Mouse (Mus musculus) heart, embryonic 14.5 days (tissue): ENCODE results near the gene Styx. TPM values are rescaled to one million over a fixed set of nuclear protein-coding genes. Genes with fewer than 3 reads are reported as not detected.
A peak's percentile ranks its signal among the peaks of the same experiment; 100 is the strongest.
"Not testable (repeated sequence)": the region's sequence is repeated elsewhere in the genome, so short reads cannot be mapped to it uniquely, and the experiment has no call there.

Source experiments
- ATAC-seq: fragments of 200-750 bp; cut with Nextera tagmentation; 2 replicates; pipeline ENCODE4 v1.8.0; 2017; ENCODE audit warnings: low read depth, moderate TSS enrichment; ENCODE audit not compliant: insufficient number of reproducible peaks, insufficient read depth, low FRiP score
- H3K27ac ChIP-seq, 2 experiments: fragments of 200-500 bp in 1 of 2; fragments of 300-500 bp in 1 of 2; sonication (generic) in 1 of 2; replicated peaks in 1 of 2; 2 replicates each; pipeline ENCODE4 v1.5.1; 2012 to 2014; ENCODE audit warnings: low read depth in 2 of 2, low read length in 2 of 2, control low read depth in 1 of 2, mild to moderate bottlenecking in 1 of 2, mixed read lengths in 1 of 2; ENCODE audit not compliant: control insufficient read depth in 1 of 2, insufficient read depth in 1 of 2
- H3K27me3 ChIP-seq: fragments of 300-500 bp; sonication (generic); 2 replicates; pipeline ENCODE4 v1.6.1; 2014; ENCODE audit warnings: mild to moderate bottlenecking, low read length, control low read depth; ENCODE audit not compliant: control insufficient read depth, insufficient read depth
- H3K36me3 ChIP-seq: fragments of 300-500 bp; sonication (generic); 2 replicates; pipeline ENCODE4 v1.6.1; 2014; ENCODE audit warnings: mild to moderate bottlenecking, control low read depth, low read length, mixed read lengths; ENCODE audit not compliant: control insufficient read depth, insufficient read depth
- H3K4me1 ChIP-seq, 2 experiments: fragments of 200-500 bp in 1 of 2; fragments of 300-500 bp in 1 of 2; sonication (generic) in 1 of 2; 2 replicates each; pipeline ENCODE4 v1.6.1; 2012 to 2014; ENCODE audit warnings: low read length in 2 of 2, control low read depth in 1 of 2, mixed read lengths in 1 of 2; ENCODE audit not compliant: control insufficient read depth in 2 of 2, insufficient read depth in 2 of 2
- H3K4me2 ChIP-seq: fragments of 300-500 bp; sonication (generic); 2 replicates; pipeline ENCODE4 v1.6.1; 2014; ENCODE audit warnings: mild to moderate bottlenecking, low read length
- H3K4me3 ChIP-seq, 2 experiments: fragments of 200-500 bp in 1 of 2; fragments of 300-500 bp in 1 of 2; sonication (generic) in 1 of 2; 2 replicates each; pipeline ENCODE4 v1.5.1; 2012 to 2014; ENCODE audit warnings: low read length in 2 of 2, mild to moderate bottlenecking in 2 of 2, control low read depth in 1 of 2, low read depth in 1 of 2, moderate library complexity in 1 of 2; ENCODE audit not compliant: control insufficient read depth in 1 of 2, insufficient read depth in 1 of 2
- H3K9ac ChIP-seq: fragments of 300-500 bp; sonication (generic); 2 replicates; pipeline ENCODE4 v1.6.1; 2014; ENCODE audit warnings: mild to moderate bottlenecking, low read length
- H3K9me3 ChIP-seq: fragments of 300-500 bp; sonication (generic); 2 replicates; pipeline ENCODE4 v1.6.1; 2016; ENCODE audit warnings: low read length, control low read depth; ENCODE audit not compliant: control insufficient read depth
- WGBS: fragments of 180-500 bp; shearing (Covaris S2); extraction: QIAGEN DNeasy Blood & Tissue Kit; methylation state at CpG from one replicate; pipeline ENCODE4 v1.1.7; 2014; 5-methylcytosine and 5-hydroxymethylcytosine counted together
- polyA plus RNA-seq: library from polyadenylated mRNA; unstranded; fragments of >200 nt; fragmentation: Nextera tagmentation; extraction: Ambion mirVana; gene quantifications from 2 replicates; pipeline ENCODE4 v1.2.1, GENCODE M21; 2014

Gene Styx
- polyA plus RNA-seq, 1 experiment from 2014 or later = 73.9 TPM

DNA sequence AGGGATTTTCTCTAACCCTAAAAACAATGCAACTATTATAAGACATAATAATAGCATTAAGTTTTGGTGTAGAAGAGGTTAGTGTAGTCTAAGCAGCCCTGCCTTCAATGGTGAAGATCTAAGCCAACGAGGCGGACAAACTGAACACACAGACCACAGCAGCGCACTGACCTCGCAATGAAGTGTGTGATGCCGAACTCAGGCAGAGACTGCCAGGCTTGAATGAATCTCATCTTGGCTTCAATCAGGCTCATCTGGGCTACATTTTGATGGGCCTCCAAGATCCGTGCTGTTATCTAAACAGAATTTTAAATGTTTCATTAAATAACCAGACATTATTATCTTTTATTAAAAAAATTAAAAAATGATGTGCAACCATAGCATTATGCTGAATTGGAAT lies 111.1 kb downstream of the Styx start:
- ATAC-seq = no peak
- H3K9ac ChIP-seq = no peak overlapping the region
- H3K4me3 ChIP-seq = no peak overlapping the region
- H3K27me3 ChIP-seq = no peaks in the 10 kb centered on the region
- no peak overlapping the region for H3K27ac ChIP-seq
- H3K9me3 ChIP-seq = no peaks in the 10 kb centered on the region
- H3K36me3 ChIP-seq = peaks cover 91% of the 10 kb centered on the region
- peaks cover 6 to 24% of the 10 kb centered on the region in 2 experiments for H3K4me1 ChIP-seq
- WGBS = 95% methylated on average over 6 of the region's 6 CpGs
- no peak overlapping the region for H3K4me2 ChIP-seq

DNA sequence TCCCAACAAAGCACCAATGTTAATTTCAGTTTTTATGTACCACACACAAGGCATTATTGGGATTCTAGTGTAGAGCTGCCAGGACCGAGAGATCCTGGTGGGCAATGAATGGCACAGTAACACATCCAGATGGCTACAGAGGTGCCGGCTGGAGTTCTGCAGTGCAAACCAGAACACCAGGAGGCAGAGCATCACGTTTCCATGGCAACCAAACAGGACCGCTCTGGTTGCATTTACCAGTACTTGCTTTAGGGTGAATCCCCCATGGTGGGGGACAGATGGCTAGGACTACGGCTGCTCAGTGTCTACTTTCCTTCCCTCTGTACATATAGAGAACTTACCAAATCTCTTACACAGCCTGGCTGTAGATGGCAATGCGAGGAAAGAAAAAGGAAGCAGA lies 111.5 kb downstream of the Styx start:
- Histone ChIP-seq H3K4me1 (peaks cover 4 to 24% of the 10 kb centered on the region in 2 experiments), H3K27ac (no peak overlapping the region), H3K9ac (no peak overlapping the region), H3K4me2 (no peak overlapping the region), H3K9me3 (no peaks in the 10 kb centered on the region), H3K4me3 (no peak overlapping the region), H3K27me3 (no peaks in the 10 kb centered on the region), H3K36me3 (peaks cover 94% of the 10 kb centered on the region)
- WGBS = 68% methylated on average over 6 of the region's 6 CpGs
- no peak for ATAC-seq

DNA sequence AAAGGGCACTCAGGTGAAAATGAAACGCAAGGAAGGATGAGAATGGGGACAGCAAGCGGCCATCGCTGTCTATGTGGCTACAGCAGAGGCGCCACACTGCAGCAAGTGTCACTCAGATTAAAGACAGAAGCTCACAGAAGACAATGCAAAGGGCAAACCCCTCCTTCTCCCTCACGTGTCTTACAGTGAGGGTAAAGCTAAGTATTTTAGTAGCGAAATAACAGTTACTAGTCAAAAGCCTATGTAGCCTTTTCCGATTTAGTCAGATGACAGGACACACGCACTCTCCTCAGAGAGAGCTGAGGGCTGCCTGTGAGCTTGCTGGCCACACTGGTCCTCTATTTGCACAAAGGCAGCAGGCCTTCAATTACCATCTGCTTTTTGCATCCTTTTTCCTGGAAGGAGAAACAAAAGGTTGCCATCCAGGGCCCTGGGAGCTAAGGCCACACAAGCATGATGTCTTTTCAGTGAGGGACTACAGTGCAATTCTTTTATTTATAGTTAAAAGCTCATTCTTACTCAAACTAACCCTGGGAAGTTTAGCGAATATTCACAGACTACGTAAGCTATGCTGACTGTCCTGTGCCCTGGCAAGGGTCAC lies 112.1 kb downstream of the Styx start:
- Histone ChIP-seq H3K9ac (peak overlapping the region; percentile 47; the same call in 1 of the 2 replicates), H3K4me3 (no peak overlapping the region), H3K4me1 (peaks cover 4 to 22% of the 10 kb centered on the region in 2 experiments), H3K27ac (peak overlapping the region; percentile 68 to 81), H3K9me3 (no peaks in the 10 kb centered on the region), H3K27me3 (no peaks in the 10 kb centered on the region), H3K36me3 (peaks cover 94% of the 10 kb centered on the region), H3K4me2 (no peak overlapping the region)
- WGBS = 63% methylated on average over 10 of the region's 10 CpGs
- no peak for ATAC-seq

DNA sequence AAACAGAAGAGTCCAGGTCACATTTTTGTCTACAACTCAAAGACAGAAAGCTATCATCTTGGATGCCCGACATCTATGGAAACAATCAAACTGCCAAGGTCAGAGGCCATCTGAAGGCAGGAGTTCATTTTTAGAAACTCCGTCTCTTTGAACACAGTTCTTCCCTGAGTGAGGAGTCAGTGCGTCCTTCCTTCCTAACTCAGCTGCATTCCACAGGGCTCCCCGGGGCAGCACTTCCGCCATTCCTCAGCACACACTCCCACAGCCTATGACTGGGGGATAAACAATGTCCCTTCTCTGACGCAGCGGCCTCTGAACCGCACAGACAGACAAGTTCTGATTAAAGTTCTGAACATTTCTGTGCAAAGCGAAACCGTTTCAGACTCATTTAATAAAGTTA lies 112.7 kb downstream of the Styx start:
- H3K36me3 ChIP-seq = peaks cover 91% of the 10 kb centered on the region
- peaks cover 4 to 22% of the 10 kb centered on the region in 2 experiments for H3K4me1 ChIP-seq
- peak overlapping the region; percentile 47; the same call in 1 of the 2 replicates for H3K9ac ChIP-seq
- 5% methylated on average over 10 of the region's 10 CpGs for WGBS
- no peak overlapping the region for H3K4me3 ChIP-seq
- peak overlapping the region; percentile 19 for H3K4me2 ChIP-seq
- no peaks in the 10 kb centered on the region for H3K9me3 ChIP-seq
- peak overlapping the region; percentile 68 to 81 for H3K27ac ChIP-seq
- H3K27me3 ChIP-seq = no peaks in the 10 kb centered on the region
- ATAC-seq = peak; percentile 74

DNA sequence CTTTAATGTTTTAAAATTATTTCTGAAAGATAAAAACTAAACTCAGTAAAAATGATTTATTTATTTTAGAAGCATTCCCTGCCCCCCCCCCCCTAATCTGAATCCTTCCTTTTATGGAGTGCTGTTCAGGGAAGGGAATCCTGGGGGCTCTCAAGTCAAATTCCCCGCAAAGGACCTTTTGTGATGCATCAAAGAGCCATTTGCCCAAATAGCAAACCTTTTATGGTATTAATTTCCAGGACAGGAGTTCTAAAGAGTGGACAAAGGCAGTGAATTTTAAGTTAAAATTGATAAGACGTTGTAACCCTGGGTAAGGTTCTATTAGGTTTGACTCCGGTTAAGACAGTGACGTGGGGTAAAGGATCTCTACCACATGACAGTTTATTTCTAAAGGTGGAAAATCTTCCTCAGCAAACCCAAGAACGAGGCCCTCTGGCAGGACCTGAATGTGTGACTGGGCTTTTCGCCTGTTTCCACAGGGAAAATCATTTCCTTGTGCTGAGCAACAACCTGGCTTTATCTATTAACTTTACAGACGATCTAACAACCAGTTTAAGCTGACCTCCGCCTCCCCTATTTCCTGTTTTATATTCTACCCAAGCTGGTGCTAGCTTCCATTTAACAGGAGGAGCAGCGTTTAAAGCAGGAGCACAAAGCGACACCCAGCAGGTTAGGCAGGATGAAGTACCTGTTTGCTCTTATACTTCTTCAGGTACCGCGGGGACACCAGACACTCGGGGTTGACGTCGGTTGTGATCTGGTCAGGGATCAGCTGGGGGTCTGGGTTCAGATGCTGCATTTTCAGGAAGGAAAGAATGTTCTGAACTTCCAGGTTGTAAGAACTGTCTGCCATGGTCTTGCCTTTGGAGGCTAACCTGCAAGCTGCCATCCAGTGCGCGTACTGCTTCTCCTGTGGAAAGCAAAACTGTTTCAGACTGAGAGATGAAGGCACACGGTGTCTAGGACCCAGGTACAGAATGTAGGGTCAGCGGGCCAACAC lies 113.4 kb downstream of the Styx start:
- Histone ChIP-seq H3K4me3 (no peak overlapping the region), H3K4me2 (peak overlapping the region; percentile 19), H3K27ac (peak overlapping the region; percentile 51 to 81), H3K9me3 (peaks cover 1% of the 10 kb centered on the region; the same call in 1 of the 2 replicates), H3K27me3 (no peaks in the 10 kb centered on the region), H3K36me3 (peaks cover 93% of the 10 kb centered on the region), H3K9ac (peak overlapping the region; percentile 30; the same call in 1 of the 2 replicates), H3K4me1 (peaks cover 4 to 22% of the 10 kb centered on the region in 2 experiments)
- no peak for ATAC-seq
- 62% methylated on average over 19 of the region's 19 CpGs for WGBS

DNA sequence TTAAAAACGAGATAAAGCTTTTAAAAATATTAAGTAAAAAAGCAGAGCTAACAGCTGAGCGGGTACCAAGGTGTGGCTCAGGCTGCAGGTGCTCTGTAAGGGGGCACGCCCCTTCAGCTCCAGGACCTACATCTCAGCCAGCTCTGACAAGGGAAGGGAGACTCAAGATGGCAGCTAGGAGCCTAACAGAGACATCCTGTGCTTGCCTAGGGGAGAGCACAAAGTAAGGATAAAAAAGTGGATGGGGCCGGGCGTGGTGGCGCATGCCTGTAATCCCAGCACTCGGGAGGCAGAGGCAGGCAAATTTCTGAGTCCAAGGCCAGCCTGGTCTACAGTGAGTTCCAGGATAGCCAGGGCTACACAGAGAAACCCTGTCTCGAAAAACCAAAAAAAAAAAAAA lies 115.5 kb downstream of the Styx start:
- WGBS = 92% methylated on average over 8 of the region's 8 CpGs
- not testable (repeated sequence) for H3K4me3 ChIP-seq, ATAC-seq, H3K27ac ChIP-seq, H3K9ac ChIP-seq, H3K9me3 ChIP-seq, H3K27me3 ChIP-seq, H3K4me2 ChIP-seq
- peaks cover 93% of the 10 kb centered on the region for H3K36me3 ChIP-seq
- H3K4me1 ChIP-seq = peaks cover 4 to 22% of the 10 kb centered on the region in 2 experiments

DNA sequence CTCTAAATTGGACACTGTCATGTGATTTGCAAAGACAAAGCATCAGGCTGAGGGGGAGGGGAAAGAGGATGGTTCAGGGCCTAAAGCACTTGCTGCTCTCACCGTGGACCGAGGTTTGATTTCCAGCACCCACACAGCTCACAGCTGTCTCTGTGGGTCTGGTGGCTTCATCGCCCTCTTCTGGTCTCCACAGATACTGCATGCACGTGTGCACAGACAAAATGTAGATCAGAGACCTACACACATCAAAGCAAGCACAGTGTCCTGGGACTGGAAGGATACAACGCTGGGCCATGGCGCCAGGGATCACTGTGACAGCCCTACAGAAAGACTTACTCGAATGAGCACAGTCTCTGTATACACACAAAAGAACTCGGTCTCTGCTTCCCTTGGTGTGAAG lies 118.6 kb downstream of the Styx start:
- ATAC-seq = no peak
- peaks cover 0 to 4% of the 10 kb centered on the region in 2 experiments; a peak in 3 of 4 replicates for H3K4me1 ChIP-seq
- H3K27ac ChIP-seq = no peak overlapping the region
- H3K36me3 ChIP-seq = peaks cover 95% of the 10 kb centered on the region
- H3K9me3 ChIP-seq = peaks cover 7% of the 10 kb centered on the region; the same call in 1 of the 2 replicates
- no peak overlapping the region for H3K4me3 ChIP-seq
- no peaks in the 10 kb centered on the region for H3K27me3 ChIP-seq
- WGBS = 95% methylated on average over 8 of the region's 8 CpGs
- H3K4me2 ChIP-seq = no peak overlapping the region
- H3K9ac ChIP-seq = no peak overlapping the region
